Mouse (Mus musculus) brain, embryonic 14.5 days (tissue): ENCODE data around the gene Sh3kbp1.

Source experiments
- CTCF ChIP-seq: fragments of 200-500 bp; IDR thresholded peaks from 2 replicates; pipeline ENCODE4 v1.5.1; 2012; ENCODE audit warnings: inconsistent platforms, mild to moderate bottlenecking, moderate library complexity, borderline replicate concordance; ENCODE audit not compliant: insufficient read depth, insufficient read length; ENCODE audit errors: extremely low read depth
- POLR2A ChIP-seq: fragments of 200-500 bp; IDR thresholded peaks from 2 replicates; pipeline ENCODE4 v1.6.1; 2012; ENCODE audit warnings: mild to moderate bottlenecking, inconsistent platforms, borderline replicate concordance; ENCODE audit not compliant: poor library complexity, insufficient read depth, insufficient read length, severe bottlenecking; ENCODE audit errors: extremely low read depth

GRCm38 (mm10) chrX:159963273-159963672 is 336.2 kb downstream of the Sh3kbp1 start:
- TF ChIP-seq CTCF = peak; percentile 49; the same call in 1 of the 2 replicates
- no peak for TF ChIP-seq POLR2A
